Mouse (Mus musculus): ENCODE data around the gene Krcc1. TPM values are rescaled to one million over a fixed set of nuclear protein-coding genes. Genes with fewer than 3 reads are reported as not detected.
"Not testable (repeated sequence)": the region's sequence is repeated elsewhere in the genome, so short reads cannot be mapped to it uniquely, and the experiment has no call there.

The Krcc1 gene
- polyA plus RNA-seq, 1 experiment from 2014 or later = 28.4 TPM

DNA sequence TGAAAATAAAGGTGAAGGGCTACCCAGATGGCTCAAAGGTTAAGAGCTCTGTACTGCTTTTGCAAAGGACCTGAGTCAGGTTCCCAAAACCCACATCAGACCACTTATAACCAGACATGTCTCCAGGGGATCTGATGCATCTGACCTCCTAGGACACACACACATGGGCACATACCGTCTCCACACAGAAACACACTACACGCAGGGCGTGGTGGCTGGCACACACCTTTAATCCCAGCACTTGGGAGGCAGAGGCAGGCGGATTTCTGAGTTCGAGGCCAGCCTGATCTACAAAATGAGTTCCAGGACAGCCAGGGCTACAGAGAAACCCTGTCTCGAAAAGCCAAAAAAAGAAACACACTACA lies 1.8 kb upstream of the Krcc1 start:
- not testable (repeated sequence) for DNase-seq (ENCODE audit: low spot score); H3K27me3 ChIP-seq (ENCODE audit: insufficient read depth, poor library complexity, severe bottlenecking); H3K4me3 ChIP-seq; H3K27ac ChIP-seq; H3K36me3 ChIP-seq; H3K9me3 ChIP-seq
- WGBS = 93% methylated on average over 6 of the region's 6 CpGs
- peaks cover 15% of the 10 kb centered on the region for H3K4me1 ChIP-seq (replicated peaks)

DNA sequence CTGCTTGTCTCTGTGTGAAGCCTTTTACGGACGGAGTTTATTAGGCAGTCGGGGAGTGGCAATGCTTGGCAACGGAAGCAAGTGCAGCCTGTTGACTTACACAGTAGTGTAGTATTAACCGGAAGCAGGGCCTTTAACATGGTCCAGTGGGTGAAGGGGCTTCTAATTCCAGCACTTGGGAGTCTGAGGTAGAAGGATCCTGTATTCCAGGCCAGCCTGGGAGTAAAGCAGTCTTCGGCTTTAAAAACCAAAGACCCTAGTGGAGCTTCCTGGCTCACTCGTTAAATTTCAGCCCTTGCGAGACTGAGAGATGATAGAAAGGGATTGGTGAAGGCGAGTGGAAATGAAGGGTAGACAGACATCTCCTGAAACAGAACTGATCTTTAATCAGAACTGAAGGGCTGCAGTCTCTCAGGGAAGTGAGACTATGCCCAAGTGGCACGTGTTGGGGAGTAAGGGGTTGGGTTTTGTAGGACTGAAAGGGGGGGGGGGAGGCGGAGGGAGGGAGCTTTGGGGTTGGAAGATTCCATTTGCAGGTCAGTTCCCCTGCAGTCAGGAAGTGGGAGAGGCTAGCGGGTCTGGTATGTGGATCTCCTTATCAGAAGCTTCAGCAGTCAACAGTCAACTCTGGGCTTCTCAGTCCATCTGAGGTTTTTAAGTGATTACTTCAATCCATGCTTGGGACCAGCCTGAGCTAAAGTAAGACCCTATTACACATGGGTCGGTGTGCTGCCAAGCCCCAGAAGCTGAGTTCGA lies 998 bp upstream of the Krcc1 start:
- peak; percentile 64 for DNase-seq (ENCODE audit: low spot score)
- Histone ChIP-seq H3K4me3 (peak overlapping the region; percentile 95), H3K4me1 (replicated peaks) (peaks cover 15% of the 10 kb centered on the region), H3K9me3 (no peaks in the 10 kb centered on the region), H3K27ac (peak overlapping the region; percentile 99), H3K36me3 (no peaks in the 10 kb centered on the region), H3K27me3 (ENCODE audit: insufficient read depth, poor library complexity, severe bottlenecking) (no peaks in the 10 kb centered on the region)
- WGBS = 38% methylated on average over 14 of the region's 14 CpGs

DNA sequence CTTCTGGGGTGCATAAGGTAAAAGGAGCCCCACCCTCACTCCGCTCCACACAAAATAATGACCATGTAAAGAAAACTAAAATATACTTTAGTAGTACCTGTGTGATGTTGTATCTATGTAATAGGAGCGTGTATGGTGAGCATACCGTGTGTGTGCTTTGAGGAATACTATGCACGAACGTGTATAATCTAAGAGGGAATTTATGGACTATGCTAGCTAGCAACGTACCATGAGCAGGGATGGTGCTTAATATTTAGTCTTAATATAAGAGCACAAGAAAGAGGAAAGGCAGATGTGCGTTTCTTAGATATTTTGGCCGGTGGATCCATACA lies 454 bp upstream of the Krcc1 start:
- peak overlapping the region; percentile 95 for H3K4me3 ChIP-seq
- peaks cover 15% of the 10 kb centered on the region for H3K4me1 ChIP-seq (replicated peaks)
- 3% methylated on average over 8 of the region's 8 CpGs for WGBS
- no peaks in the 10 kb centered on the region for H3K27me3 ChIP-seq (ENCODE audit: insufficient read depth, poor library complexity, severe bottlenecking)
- no peaks in the 10 kb centered on the region for H3K9me3 ChIP-seq
- peak overlapping the region; percentile 99 for H3K27ac ChIP-seq
- H3K36me3 ChIP-seq = no peaks in the 10 kb centered on the region
- DNase-seq (ENCODE audit: low spot score) = no peak

- DNase-seq (ENCODE audit: low spot score) = no peak
- H3K4me3 ChIP-seq = peak overlapping the region; percentile 95
- no peaks in the 10 kb centered on the region for H3K27me3 ChIP-seq (ENCODE audit: insufficient read depth, poor library complexity, severe bottlenecking)
- H3K9me3 ChIP-seq = no peaks in the 10 kb centered on the region
- WGBS = under 1% methylated on average over 11 of the region's 11 CpGs
- no peaks in the 10 kb centered on the region for H3K36me3 ChIP-seq
- H3K27ac ChIP-seq = peak overlapping the region; percentile 99
- H3K4me1 ChIP-seq (replicated peaks) = peaks cover 15% of the 10 kb centered on the region
Measured at GRCm38 (mm10) chr6:71272316-71272741, 852 bp downstream of the Krcc1 start.

DNA sequence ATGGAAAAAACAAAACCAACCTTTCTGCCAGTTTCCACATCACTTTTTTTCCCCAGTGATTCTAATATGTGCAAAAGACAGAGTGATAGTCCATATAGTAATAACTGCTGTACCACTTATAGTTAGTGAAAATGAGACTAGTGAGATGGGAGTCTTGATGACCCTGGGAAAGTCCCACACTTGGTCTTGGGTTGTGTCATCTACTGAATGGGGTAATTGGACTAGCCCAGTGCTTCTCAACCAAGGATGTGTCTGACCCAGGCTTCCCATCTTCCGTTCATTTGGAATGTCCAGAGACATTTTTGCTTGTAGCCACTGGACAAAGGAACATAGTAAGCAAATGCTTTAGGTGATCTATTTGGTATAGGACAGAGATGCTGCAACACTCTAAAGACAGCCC lies 2.2 kb downstream of the Krcc1 start:
- Histone ChIP-seq H3K9me3 (no peaks in the 10 kb centered on the region), H3K4me1 (replicated peaks) (peaks cover 15% of the 10 kb centered on the region), H3K27ac (no peak overlapping the region), H3K36me3 (no peaks in the 10 kb centered on the region), H3K4me3 (no peak overlapping the region), H3K27me3 (ENCODE audit: insufficient read depth, poor library complexity, severe bottlenecking) (no peaks in the 10 kb centered on the region)
- no peak for DNase-seq (ENCODE audit: low spot score)
- 91% methylated on average over 1 of the region's 1 CpGs for WGBS

- no peak overlapping the region for H3K27ac ChIP-seq
- DNase-seq (ENCODE audit: low spot score) = no peak
- H3K27me3 ChIP-seq (ENCODE audit: insufficient read depth, poor library complexity, severe bottlenecking) = no peaks in the 10 kb centered on the region
- peaks cover 15% of the 10 kb centered on the region for H3K4me1 ChIP-seq (replicated peaks)
- WGBS = 88% methylated on average over 1 of the region's 1 CpGs
- H3K4me3 ChIP-seq = no peak overlapping the region
- no peaks in the 10 kb centered on the region for H3K36me3 ChIP-seq
- H3K9me3 ChIP-seq = no peaks in the 10 kb centered on the region
Measured at GRCm38 (mm10) chr6:71274621-71275020, 3.1 kb downstream of the Krcc1 start.

GRCm38 (mm10) chr6:71279418-71279817 lies 7.9 kb downstream of the Krcc1 start:
- H3K4me1 ChIP-seq (replicated peaks) = no peaks in the 10 kb centered on the region
- no peak overlapping the region for H3K4me3 ChIP-seq
- H3K36me3 ChIP-seq = peaks cover 11% of the 10 kb centered on the region
- H3K9me3 ChIP-seq = no peaks in the 10 kb centered on the region
- DNase-seq (ENCODE audit: low spot score) = no peak
- H3K27ac ChIP-seq = no peak overlapping the region
- WGBS = 88% methylated on average over 1 of the region's 1 CpGs
- H3K27me3 ChIP-seq (ENCODE audit: insufficient read depth, poor library complexity, severe bottlenecking) = no peaks in the 10 kb centered on the region

DNA sequence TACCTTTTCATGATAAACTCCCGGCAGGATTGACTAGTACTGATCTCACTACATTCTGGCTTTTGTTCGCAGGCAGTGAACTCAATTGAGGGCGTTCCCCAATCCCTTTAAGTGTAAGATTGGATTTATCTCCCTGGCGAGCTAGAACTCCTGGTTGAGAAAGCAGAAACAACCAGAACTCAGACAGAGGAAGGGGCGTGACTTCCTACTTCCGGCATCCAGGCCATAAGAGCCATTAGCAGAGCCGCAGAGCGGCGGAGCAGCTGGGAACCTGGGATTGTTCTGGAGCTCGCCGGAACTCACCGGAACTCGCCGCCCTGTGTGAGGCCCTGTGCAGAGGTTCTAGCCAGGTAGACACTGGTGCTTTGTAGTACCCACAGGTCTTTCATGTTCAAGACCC lies 22.0 kb downstream of the Krcc1 start:
- 89% methylated on average over 14 of the region's 14 CpGs for WGBS
- no peak overlapping the region for H3K27ac ChIP-seq

DNA sequence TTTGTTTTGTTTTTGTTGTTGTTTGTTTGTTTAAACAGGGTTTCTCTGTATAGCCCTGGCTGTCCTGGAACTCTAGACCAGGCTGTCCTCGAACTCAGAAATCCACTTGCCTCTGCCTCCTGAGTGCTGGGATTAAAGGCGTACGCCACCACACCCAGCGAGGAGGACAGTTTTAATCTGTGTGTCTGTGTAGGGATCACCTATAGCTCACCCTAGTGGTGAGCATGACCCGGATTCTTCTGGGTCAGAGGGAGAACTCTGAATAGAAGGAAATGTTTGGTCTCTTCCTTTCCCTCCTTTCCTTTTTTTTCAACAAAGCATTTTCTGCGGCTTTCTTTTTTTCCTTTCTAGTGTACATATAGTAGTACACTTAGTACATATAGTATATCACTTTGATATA lies 23.8 kb downstream of the Krcc1 start:
- Histone ChIP-seq H3K4me3 (no peak overlapping the region), H3K36me3 (no peaks in the 10 kb centered on the region), H3K27ac (no peak overlapping the region), H3K9me3 (no peaks in the 10 kb centered on the region), H3K27me3 (ENCODE audit: insufficient read depth, poor library complexity, severe bottlenecking) (no peaks in the 10 kb centered on the region), H3K4me1 (replicated peaks) (no peaks in the 10 kb centered on the region)
- no peak for DNase-seq (ENCODE audit: low spot score)
- 70% methylated on average over 6 of the region's 6 CpGs for WGBS

More for the DNA sequence above, 22.0 kb downstream of the Krcc1 start:
- Histone ChIP-seq H3K36me3 (no peaks in the 10 kb centered on the region), H3K4me3 (no peak overlapping the region), H3K27me3 (ENCODE audit: insufficient read depth, poor library complexity, severe bottlenecking) (no peaks in the 10 kb centered on the region), H3K4me1 (replicated peaks) (no peaks in the 10 kb centered on the region), H3K9me3 (no peaks in the 10 kb centered on the region)
- DNase-seq (ENCODE audit: low spot score) = no peak

GRCm38 (mm10) chr6:71298051-71298450 lies 26.6 kb downstream of the Krcc1 start:
- Histone ChIP-seq H3K9me3 (no peaks in the 10 kb centered on the region), H3K27me3 (ENCODE audit: insufficient read depth, poor library complexity, severe bottlenecking) (no peaks in the 10 kb centered on the region), H3K4me1 (replicated peaks) (no peaks in the 10 kb centered on the region), H3K4me3 (no peak overlapping the region), H3K36me3 (no peaks in the 10 kb centered on the region), H3K27ac (no peak overlapping the region)
- WGBS = 72% methylated on average over 2 of the region's 2 CpGs
- DNase-seq (ENCODE audit: low spot score) = no peak

- no peaks in the 10 kb centered on the region for H3K9me3 ChIP-seq
- 34% methylated on average over 3 of the region's 3 CpGs for WGBS
Measured at GRCm38 (mm10) chr6:71298751-71299150, 27.3 kb downstream of the Krcc1 start.

GRCm38 (mm10) chr6:71302097-71302731 lies 30.7 kb downstream of the Krcc1 start:
- no peak overlapping the region for H3K4me3 ChIP-seq
- no peak overlapping the region for H3K27ac ChIP-seq
- no peaks in the 10 kb centered on the region for H3K9me3 ChIP-seq
- DNase-seq (ENCODE audit: low spot score) = no peak
- no peaks in the 10 kb centered on the region for H3K27me3 ChIP-seq (ENCODE audit: insufficient read depth, poor library complexity, severe bottlenecking)
- H3K4me1 ChIP-seq (replicated peaks) = no peaks in the 10 kb centered on the region
- H3K36me3 ChIP-seq = no peaks in the 10 kb centered on the region
- 72% methylated on average over 6 of the region's 6 CpGs for WGBS

More at GRCm38 (mm10) chr6:71298751-71299150, 27.3 kb downstream of the Krcc1 start:
- peak; percentile 47 for DNase-seq (ENCODE audit: low spot score)
- no peak overlapping the region for H3K27ac ChIP-seq
- no peaks in the 10 kb centered on the region for H3K4me1 ChIP-seq (replicated peaks)
- H3K27me3 ChIP-seq (ENCODE audit: insufficient read depth, poor library complexity, severe bottlenecking) = no peaks in the 10 kb centered on the region
- no peak overlapping the region for H3K4me3 ChIP-seq
- H3K36me3 ChIP-seq = no peaks in the 10 kb centered on the region

DNA sequence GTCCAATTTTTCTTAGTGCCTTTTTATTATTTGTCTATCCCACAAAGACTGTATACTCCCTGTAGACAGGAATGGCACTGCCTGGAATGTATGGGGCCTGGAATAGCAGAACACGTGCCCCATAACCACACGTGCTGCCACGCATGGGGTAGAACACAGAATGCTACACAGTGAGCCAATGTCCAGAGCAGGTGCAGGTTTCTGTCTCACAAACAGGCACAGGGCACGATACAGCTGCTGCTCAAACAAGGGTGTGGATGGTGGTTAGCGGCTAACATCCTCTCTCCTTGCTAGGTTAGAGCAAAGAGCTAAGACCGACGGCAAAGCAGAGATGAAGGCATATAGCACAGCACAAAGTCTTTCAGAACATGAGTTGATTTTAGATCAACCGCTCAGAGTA lies 36.0 kb downstream of the Krcc1 start:
- no peaks in the 10 kb centered on the region for H3K4me1 ChIP-seq (replicated peaks)
- H3K4me3 ChIP-seq = no peak overlapping the region
- no peaks in the 10 kb centered on the region for H3K9me3 ChIP-seq
- no peaks in the 10 kb centered on the region for H3K36me3 ChIP-seq
- H3K27me3 ChIP-seq (ENCODE audit: insufficient read depth, poor library complexity, severe bottlenecking) = no peaks in the 10 kb centered on the region
- WGBS = 92% methylated on average over 8 of the region's 8 CpGs
- DNase-seq (ENCODE audit: low spot score) = no peak
- H3K27ac ChIP-seq = no peak overlapping the region
